Mouse (Mus musculus) olfactory bulb, adult 2 months (tissue): ENCODE results near the gene Ttll5.

Experiments
- CTCF ChIP-seq: fragments of 200-500 bp; IDR thresholded peaks from 2 replicates; pipeline ENCODE4 v1.5.1; 2012; ENCODE audit warnings: low read depth, mild to moderate bottlenecking, low read length, moderate library complexity; ENCODE audit not compliant: insufficient read depth
- POLR2A ChIP-seq: fragments of 200-500 bp; IDR thresholded peaks from 2 replicates; pipeline ENCODE4 v1.6.1; 2012; ENCODE audit warnings: mild to moderate bottlenecking, low read depth, low read length, moderate library complexity; ENCODE audit not compliant: insufficient read depth

DNA sequence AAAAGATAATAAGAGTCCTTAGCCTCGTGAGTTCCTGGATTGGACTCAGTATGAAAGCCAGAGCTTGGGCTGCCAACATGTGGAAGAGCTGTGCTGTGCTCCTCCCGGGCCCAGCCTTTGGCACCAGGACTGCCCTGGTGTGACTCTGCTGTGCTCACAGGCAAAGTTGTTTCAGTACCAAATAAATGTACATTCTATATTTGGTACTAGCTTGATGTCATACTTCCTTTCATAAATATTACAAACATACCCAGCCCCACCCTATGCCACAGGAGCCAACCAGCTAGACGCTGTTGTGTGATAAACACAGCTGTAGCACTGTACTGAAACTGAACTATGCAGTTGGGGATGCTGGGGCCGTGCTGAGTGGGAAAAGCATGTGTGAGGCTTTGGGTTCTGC is 149.1 kb downstream of the Ttll5 start:
- no peak for TF ChIP-seq CTCF
- TF ChIP-seq POLR2A, result no peak
